Mouse (Mus musculus) erythroblast, embryonic 14.5 days (primary cell): ENCODE measurements around the gene Serpinb5.

Source experiments
- GATA1 ChIP-seq: IDR thresholded peaks from 2 replicates; pipeline ENCODE4 v1.6.1; 2012; ENCODE audit warnings: low read length, inconsistent platforms, mixed read lengths
- TAL1 ChIP-seq: IDR thresholded peaks from 3 replicates; pipeline ENCODE4 v1.6.1; 2012; ENCODE audit warnings: low read length, inconsistent platforms, mixed read lengths

- no peak for TF ChIP-seq TAL1
- TF ChIP-seq GATA1, result no peak
Measured at GRCm38 (mm10) chr1:106815265-106815664, 45.7 kb upstream of the Serpinb5 start.
